Mouse (Mus musculus) cerebellum, adult 2 months (tissue): ENCODE data around the gene Gata1.
A peak's percentile ranks its signal among the peaks of the same experiment; 100 is the strongest.

Source experiments
- CTCF ChIP-seq: fragments of 200-500 bp; IDR thresholded peaks from 2 replicates; pipeline ENCODE4 v1.5.1; 2011; ENCODE audit warnings: low read depth, mild to moderate bottlenecking, control low read depth, low read length, moderate library complexity, borderline replicate concordance; ENCODE audit not compliant: insufficient read depth
- POLR2A ChIP-seq: fragments of 200-500 bp; IDR thresholded peaks from 2 replicates; pipeline ENCODE4 v1.6.1; 2011; ENCODE audit warnings: low read length, control low read depth, borderline replicate concordance; ENCODE audit not compliant: insufficient read depth

DNA sequence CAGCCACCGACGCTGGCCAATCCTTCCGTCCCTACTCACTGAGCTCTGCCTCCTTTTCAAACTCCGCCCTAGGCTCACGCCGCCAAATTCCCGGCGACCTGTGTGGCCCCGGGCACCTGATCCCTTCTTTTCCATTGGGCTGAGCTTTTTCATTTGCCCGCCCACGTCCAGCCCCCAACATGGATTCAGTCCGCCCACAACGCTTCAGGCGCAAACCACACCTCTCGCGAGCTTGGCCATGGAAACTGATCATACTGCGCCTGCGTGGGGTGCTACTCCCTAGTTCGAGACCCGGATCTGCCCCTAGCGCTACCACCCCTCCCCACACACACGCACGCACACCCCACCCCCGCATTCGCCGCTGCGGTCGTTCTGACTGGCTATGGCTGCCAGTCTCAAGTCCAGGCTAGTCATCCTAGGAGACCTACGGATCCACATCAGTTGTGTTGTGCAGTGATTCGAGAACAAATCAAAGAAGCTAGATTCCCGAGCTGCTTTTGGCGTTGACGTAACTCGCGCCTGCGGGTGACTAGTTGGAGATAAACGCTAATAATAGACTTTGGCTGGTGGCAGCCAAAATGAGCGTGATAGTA is 29.9 kb downstream of the Gata1 start:
- TF ChIP-seq POLR2A (peak; percentile 32; the same call in 1 of the 2 replicates), CTCF (no peak)
